Mouse (Mus musculus) liver, embryonic 14.5 days (tissue): ENCODE measurements around the gene Uba2.

Experiments
- CTCF ChIP-seq: IDR thresholded peaks from 2 replicates; pipeline ENCODE4 v1.5.1; 2016; ENCODE audit warnings: antibody characterized with exemption, low read depth, control low read depth
- EP300 ChIP-seq: IDR thresholded peaks from 2 replicates; pipeline ENCODE4 v1.6.1; 2016; ENCODE audit warnings: antibody characterized with exemption, low read depth

GRCm38 (mm10) chr7:34216474-34216873, 47.1 kb upstream of the Uba2 start:
- no peak for TF ChIP-seq CTCF
- no peak for TF ChIP-seq EP300
